Mouse (Mus musculus): ENCODE measurements around the gene Rubcnl. TPM values are rescaled to one million over a fixed set of nuclear protein-coding genes. Genes with fewer than 3 reads are reported as not detected.
A peak's percentile ranks its signal among the peaks of the same experiment; 100 is the strongest.

The Rubcnl gene
- polyA plus RNA-seq, 1 experiment from 2014 or later = 0.45 TPM

GRCm38 (mm10) chr14:75060562-75060961, 44.7 kb downstream of the Rubcnl start:
- no peaks in the 10 kb centered on the region for H3K4me1 ChIP-seq (ENCODE audit: control insufficient read depth, insufficient read depth, low read length)
- no peaks in the 10 kb centered on the region for H3K9me3 ChIP-seq (ENCODE audit: control insufficient read depth, low read length)
- no peaks in the 10 kb centered on the region for H3K36me3 ChIP-seq (ENCODE audit: control insufficient read depth, insufficient read depth, low read length)
- no peak overlapping the region for H3K27ac ChIP-seq (ENCODE audit: low read length)
- H3K9ac ChIP-seq (ENCODE audit: low read depth, low read length) = no peak overlapping the region
- H3K27me3 ChIP-seq (replicated peaks; ENCODE audit: control insufficient read depth, insufficient read depth, low read length) = no peaks in the 10 kb centered on the region
- WGBS = 41% methylated on average over 8 of the region's 8 CpGs
- no peak overlapping the region for H3K4me2 ChIP-seq (ENCODE audit: low read depth, low read length)
- ATAC-seq = 0 out of 2 replicates have a peak, but pooled peaks have one; percentile 27
- no peak overlapping the region for H3K4me3 ChIP-seq (ENCODE audit: low read length)

- Histone ChIP-seq H3K4me1 (ENCODE audit: control insufficient read depth, insufficient read depth, low read length) (no peaks in the 10 kb centered on the region), H3K4me2 (ENCODE audit: low read depth, low read length) (no peak overlapping the region), H3K36me3 (ENCODE audit: control insufficient read depth, insufficient read depth, low read length) (no peaks in the 10 kb centered on the region), H3K27me3 (replicated peaks; ENCODE audit: control insufficient read depth, insufficient read depth, low read length) (no peaks in the 10 kb centered on the region), H3K27ac (ENCODE audit: low read length) (no peak overlapping the region), H3K4me3 (ENCODE audit: low read length) (no peak overlapping the region), H3K9ac (ENCODE audit: low read depth, low read length) (no peak overlapping the region), H3K9me3 (ENCODE audit: control insufficient read depth, low read length) (no peaks in the 10 kb centered on the region)
- 95% methylated on average over 8 of the region's 8 CpGs for WGBS
- no peak for ATAC-seq
These were observed 48.1 kb downstream of the Rubcnl start for GRCm38 (mm10) chr14:75063936-75064335.

GRCm38 (mm10) chr14:75064520-75064919, 48.7 kb downstream of the Rubcnl start:
- H3K4me1 ChIP-seq (ENCODE audit: control insufficient read depth, insufficient read depth, low read length) = no peaks in the 10 kb centered on the region
- H3K9me3 ChIP-seq (ENCODE audit: control insufficient read depth, low read length) = no peaks in the 10 kb centered on the region
- H3K27me3 ChIP-seq (replicated peaks; ENCODE audit: control insufficient read depth, insufficient read depth, low read length) = no peaks in the 10 kb centered on the region
- 75% methylated on average over 7 of the region's 7 CpGs for WGBS
- H3K4me3 ChIP-seq (ENCODE audit: low read length) = no peak overlapping the region
- H3K4me2 ChIP-seq (ENCODE audit: low read depth, low read length) = no peak overlapping the region
- peak; percentile 36; the same call in 1 of the 2 replicates for ATAC-seq
- H3K36me3 ChIP-seq (ENCODE audit: control insufficient read depth, insufficient read depth, low read length) = no peaks in the 10 kb centered on the region
- no peak overlapping the region for H3K27ac ChIP-seq (ENCODE audit: low read length)
- no peak overlapping the region for H3K9ac ChIP-seq (ENCODE audit: low read depth, low read length)

- Histone ChIP-seq H3K27ac (ENCODE audit: low read length) (no peak overlapping the region), H3K9ac (ENCODE audit: low read depth, low read length) (no peak overlapping the region), H3K4me2 (ENCODE audit: low read depth, low read length) (no peak overlapping the region), H3K36me3 (ENCODE audit: control insufficient read depth, insufficient read depth, low read length) (no peaks in the 10 kb centered on the region), H3K9me3 (ENCODE audit: control insufficient read depth, low read length) (no peaks in the 10 kb centered on the region), H3K27me3 (replicated peaks; ENCODE audit: control insufficient read depth, insufficient read depth, low read length) (no peaks in the 10 kb centered on the region), H3K4me3 (ENCODE audit: low read length) (no peak overlapping the region), H3K4me1 (ENCODE audit: control insufficient read depth, insufficient read depth, low read length) (no peaks in the 10 kb centered on the region)
- 92% methylated on average over 5 of the region's 5 CpGs for WGBS
- ATAC-seq = no peak
These were observed 49.4 kb downstream of the Rubcnl start for GRCm38 (mm10) chr14:75065211-75065610.

GRCm38 (mm10) chr14:75068430-75069112, 52.7 kb downstream of the Rubcnl start:
- Histone ChIP-seq H3K4me3 (ENCODE audit: low read length) (no peak overlapping the region), H3K4me1 (ENCODE audit: control insufficient read depth, insufficient read depth, low read length) (no peaks in the 10 kb centered on the region), H3K27me3 (replicated peaks; ENCODE audit: control insufficient read depth, insufficient read depth, low read length) (no peaks in the 10 kb centered on the region), H3K27ac (ENCODE audit: low read length) (no peak overlapping the region), H3K9ac (ENCODE audit: low read depth, low read length) (no peak overlapping the region), H3K4me2 (ENCODE audit: low read depth, low read length) (no peak overlapping the region), H3K9me3 (ENCODE audit: control insufficient read depth, low read length) (no peaks in the 10 kb centered on the region), H3K36me3 (ENCODE audit: control insufficient read depth, insufficient read depth, low read length) (no peaks in the 10 kb centered on the region)
- no peak for ATAC-seq
- 84% methylated on average over 19 of the region's 19 CpGs for WGBS

- H3K4me3 ChIP-seq (ENCODE audit: low read length) = no peak overlapping the region
- H3K4me1 ChIP-seq (ENCODE audit: control insufficient read depth, insufficient read depth, low read length) = no peaks in the 10 kb centered on the region
- no peak overlapping the region for H3K9ac ChIP-seq (ENCODE audit: low read depth, low read length)
- H3K27me3 ChIP-seq (replicated peaks; ENCODE audit: control insufficient read depth, insufficient read depth, low read length) = no peaks in the 10 kb centered on the region
- 72% methylated on average over 7 of the region's 7 CpGs for WGBS
- no peaks in the 10 kb centered on the region for H3K36me3 ChIP-seq (ENCODE audit: control insufficient read depth, insufficient read depth, low read length)
- no peak overlapping the region for H3K27ac ChIP-seq (ENCODE audit: low read length)
- H3K4me2 ChIP-seq (ENCODE audit: low read depth, low read length) = no peak overlapping the region
- ATAC-seq = no peak
- no peaks in the 10 kb centered on the region for H3K9me3 ChIP-seq (ENCODE audit: control insufficient read depth, low read length)
These were observed 53.6 kb downstream of the Rubcnl start for GRCm38 (mm10) chr14:75069356-75069979.

- Histone ChIP-seq H3K36me3 (ENCODE audit: control insufficient read depth, insufficient read depth, low read length) (no peaks in the 10 kb centered on the region), H3K9me3 (ENCODE audit: control insufficient read depth, low read length) (no peaks in the 10 kb centered on the region), H3K4me3 (ENCODE audit: low read length) (no peak overlapping the region), H3K9ac (ENCODE audit: low read depth, low read length) (no peak overlapping the region), H3K4me1 (ENCODE audit: control insufficient read depth, insufficient read depth, low read length) (no peaks in the 10 kb centered on the region), H3K27me3 (replicated peaks; ENCODE audit: control insufficient read depth, insufficient read depth, low read length) (no peaks in the 10 kb centered on the region), H3K4me2 (ENCODE audit: low read depth, low read length) (no peak overlapping the region), H3K27ac (ENCODE audit: low read length) (no peak overlapping the region)
- WGBS = 86% methylated on average over 15 of the region's 15 CpGs
- no peak for ATAC-seq
These were observed 55.3 kb downstream of the Rubcnl start for GRCm38 (mm10) chr14:75071091-75071490.

GRCm38 (mm10) chr14:75075299-75076180, 59.7 kb downstream of the Rubcnl start:
- no peaks in the 10 kb centered on the region for H3K36me3 ChIP-seq (ENCODE audit: control insufficient read depth, insufficient read depth, low read length)
- no peaks in the 10 kb centered on the region for H3K4me1 ChIP-seq (ENCODE audit: control insufficient read depth, insufficient read depth, low read length)
- H3K4me2 ChIP-seq (ENCODE audit: low read depth, low read length) = no peak overlapping the region
- H3K9ac ChIP-seq (ENCODE audit: low read depth, low read length) = no peak overlapping the region
- H3K9me3 ChIP-seq (ENCODE audit: control insufficient read depth, low read length) = no peaks in the 10 kb centered on the region
- 79% methylated on average over 10 of the region's 10 CpGs for WGBS
- ATAC-seq = no peak
- H3K27me3 ChIP-seq (replicated peaks; ENCODE audit: control insufficient read depth, insufficient read depth, low read length) = no peaks in the 10 kb centered on the region
- H3K27ac ChIP-seq (ENCODE audit: low read length) = no peak overlapping the region
- H3K4me3 ChIP-seq (ENCODE audit: low read length) = no peak overlapping the region

- no peaks in the 10 kb centered on the region for H3K27me3 ChIP-seq (replicated peaks; ENCODE audit: control insufficient read depth, insufficient read depth, low read length)
- no peak for ATAC-seq
- no peaks in the 10 kb centered on the region for H3K36me3 ChIP-seq (ENCODE audit: control insufficient read depth, insufficient read depth, low read length)
- H3K9ac ChIP-seq (ENCODE audit: low read depth, low read length) = no peak overlapping the region
- 57% methylated on average over 6 of the region's 6 CpGs for whole genome bisulfite sequencing
- no peaks in the 10 kb centered on the region for H3K4me1 ChIP-seq (ENCODE audit: control insufficient read depth, insufficient read depth, low read length)
- H3K4me2 ChIP-seq (ENCODE audit: low read depth, low read length) = no peak overlapping the region
- H3K9me3 ChIP-seq (ENCODE audit: control insufficient read depth, low read length) = no peaks in the 10 kb centered on the region
- H3K4me3 ChIP-seq (ENCODE audit: low read length) = no peak overlapping the region
- no peak overlapping the region for H3K27ac ChIP-seq (ENCODE audit: low read length)
These were observed 62.1 kb downstream of the Rubcnl start for GRCm38 (mm10) chr14:75077946-75078345.

Data from intestine, embryonic 16.5 days (tissue).